ENCODE assay signal across 16 mouse cellular contexts in the genomic region with DNA sequence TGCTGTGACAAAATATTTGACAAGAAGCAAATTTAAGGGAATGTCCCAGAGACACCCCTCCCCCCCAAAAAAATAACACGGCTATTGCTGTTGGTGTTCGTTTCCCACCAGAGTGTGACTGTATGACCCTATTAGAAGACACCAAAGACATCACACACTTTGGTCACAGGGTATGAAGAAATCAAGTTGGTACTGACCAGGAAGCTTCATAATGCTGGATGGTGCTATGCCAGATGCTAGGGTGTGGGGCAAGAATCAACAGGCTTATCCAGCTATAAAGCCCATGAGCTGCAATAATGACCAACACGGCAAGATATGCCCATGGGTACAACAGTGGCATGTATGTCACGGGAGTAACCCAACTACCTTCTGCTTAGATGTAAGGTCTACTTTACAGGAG.
"Had no signal": no experiment of that assay in that cellular context is flagged by ENCODE, and none has a peak within 500 bp of the region (broad histone marks: within the 10 kb centered on the region; RNA-seq: fewer than 3 reads in every experiment).

No protein-coding gene starts in this region.

- H3K27ac ChIP-seq: neural tube, embryonic 13.5 days; neural tube, embryonic 15.5 days; stomach, embryonic 15.5 days; stomach, postnatal 0 days had no signal

- H3K9me3 ChIP-seq: neural tube, embryonic 13.5 days; neural tube, embryonic 15.5 days; stomach, embryonic 15.5 days had no signal

- H3K36me3 ChIP-seq: neural tube, embryonic 13.5 days; neural tube, embryonic 15.5 days; stomach, embryonic 15.5 days had no signal

- H3K27me3 ChIP-seq: neural tube, embryonic 13.5 days; neural tube, embryonic 15.5 days; stomach, embryonic 15.5 days had no signal

- H3K4me3 ChIP-seq: neural tube, embryonic 13.5 days; neural tube, embryonic 15.5 days; stomach, embryonic 15.5 days had no signal

- DNase-seq: retina, postnatal 1 day; right cerebral cortex, adult 18-20 months; right cerebral cortex, postnatal 14 days; right cerebral cortex, postnatal 25 days; right cerebral cortex, postnatal 4 days; spleen, adult 18-20 months; thymus, adult 18-20 months; thymus, adult 2 months; thymus, postnatal 14 days; thymus, postnatal 25 days; thymus, postnatal 36 days; thymus, postnatal 4 days had no signal

- H3K4me2 ChIP-seq: neural tube, embryonic 13.5 days; neural tube, embryonic 15.5 days; stomach, embryonic 15.5 days had no signal

- H3K9ac ChIP-seq: neural tube, embryonic 13.5 days; neural tube, embryonic 15.5 days; stomach, embryonic 15.5 days had no signal
